Mouse (Mus musculus) forebrain, embryonic 14.5 days (tissue): ENCODE results near the gene Dexi. TPM values are rescaled to one million over a fixed set of nuclear protein-coding genes. Genes with fewer than 3 reads are reported as not detected.

ENCODE experiments used
- ATAC-seq: fragments of 200-750 bp; cut with Nextera tagmentation; 2 replicates; pipeline ENCODE4 v1.8.0; 2017; ENCODE audit warnings: mild to moderate bottlenecking, moderate library complexity
- DNase-seq: peaks from one replicate; pipeline ENCODE4 v3.0.0-alpha.2; 2015; ENCODE audit warnings: low spot score
- H3K27ac ChIP-seq: fragments of 300-500 bp; sonication (generic); 2 replicates; pipeline ENCODE4 v1.5.1; 2014; ENCODE audit warnings: low read depth, mild to moderate bottlenecking, control low read depth, low read length, moderate library complexity
- H3K27me3 ChIP-seq: fragments of 300-500 bp; sonication (generic); replicated peaks from 2 replicates; pipeline ENCODE4 v1.6.1; 2014; ENCODE audit warnings: low read length, control low read depth, mixed read lengths; ENCODE audit not compliant: control insufficient read depth, insufficient read depth
- H3K36me3 ChIP-seq: fragments of 300-500 bp; sonication (generic); 2 replicates; pipeline ENCODE4 v1.6.1; 2014; ENCODE audit warnings: low read length, control low read depth; ENCODE audit not compliant: control insufficient read depth, insufficient read depth
- H3K4me1 ChIP-seq: fragments of 300-500 bp; sonication (generic); 2 replicates; pipeline ENCODE4 v1.6.1; 2014; ENCODE audit warnings: antibody characterized with exemption, low read length, control low read depth; ENCODE audit not compliant: control insufficient read depth, insufficient read depth
- H3K4me2 ChIP-seq: fragments of 300-500 bp; sonication (generic); 2 replicates; pipeline ENCODE4 v1.6.1; 2014; ENCODE audit warnings: mild to moderate bottlenecking, control low read depth, low read length
- H3K4me3 ChIP-seq: fragments of 300-500 bp; sonication (generic); 2 replicates; pipeline ENCODE4 v1.5.1; 2014; ENCODE audit warnings: low read depth, low read length, control low read depth
- H3K9ac ChIP-seq: fragments of 300-500 bp; sonication (generic); 2 replicates; pipeline ENCODE4 v1.6.1; 2014; ENCODE audit warnings: mild to moderate bottlenecking, low read length, control low read depth, moderate library complexity
- H3K9me3 ChIP-seq: fragments of 300-500 bp; sonication (generic); replicated peaks from 2 replicates; pipeline ENCODE4 v1.6.1; 2016; ENCODE audit warnings: low read length, control low read depth, mixed read lengths; ENCODE audit not compliant: control insufficient read depth
- WGBS: fragments of 180-500 bp; shearing (Covaris S2); extraction: QIAGEN DNeasy Blood & Tissue Kit; methylation state at CpG from one replicate; pipeline ENCODE4 v1.1.7; 2014; 5-methylcytosine and 5-hydroxymethylcytosine counted together
- polyA plus RNA-seq: library from polyadenylated mRNA; unstranded; fragments of >200 nt; fragmentation: Nextera tagmentation; extraction: Ambion mirVana; gene quantifications from 2 replicates; pipeline ENCODE4 v1.2.1, GENCODE M21; 2014

The Dexi gene
- 16.9 and 21.6 TPM in 2 replicates for polyA plus RNA-seq

- peak within 1 kb of the TSS; percentile 55; the same call in 1 of the 2 replicates for H3K27ac ChIP-seq
- H3K36me3 ChIP-seq: no peaks in the 10 kb centered on the region
- H3K9me3 ChIP-seq: no peaks in the 10 kb centered on the region
- H3K4me1 ChIP-seq: peaks cover 39% of the 10 kb centered on the region
- peak within 1 kb of the TSS; percentile 92 for H3K9ac ChIP-seq
- peak; percentile 94 for ATAC-seq
- H3K27me3 ChIP-seq: no peaks in the 10 kb centered on the region
- DNase-seq: peak; percentile 99
- peak within 1 kb of the TSS; percentile 75 for H3K4me2 ChIP-seq
- H3K4me3 ChIP-seq: peak within 1 kb of the TSS; percentile 93
- WGBS: under 1% methylated on average over 61 of the region's 61 CpGs
These were observed at the start of gene Dexi for GRCm38 (mm10) chr16:10542698-10543365. Gene Dexi, minus strand, starts transcription at chr16:10543054.

GRCm38 (mm10) chr16:10586546-10586945, 43.7 kb upstream of the Dexi start:
- WGBS: 91% methylated on average over 3 of the region's 3 CpGs
- H3K27me3 ChIP-seq: no peaks in the 10 kb centered on the region
- H3K4me2 ChIP-seq: no peak overlapping the region
- H3K36me3 ChIP-seq: peaks cover 41% of the 10 kb centered on the region
- peak; percentile 16 for DNase-seq
- no peak overlapping the region for H3K27ac ChIP-seq
- H3K9ac ChIP-seq: no peak overlapping the region
- no peaks in the 10 kb centered on the region for H3K9me3 ChIP-seq
- ATAC-seq: no peak
- no peaks in the 10 kb centered on the region for H3K4me1 ChIP-seq
- no peak overlapping the region for H3K4me3 ChIP-seq

- no peaks in the 10 kb centered on the region for H3K27me3 ChIP-seq
- H3K36me3 ChIP-seq: peaks cover 52% of the 10 kb centered on the region
- no peaks in the 10 kb centered on the region for H3K9me3 ChIP-seq
- 89% methylated on average over 1 of the region's 1 CpGs for WGBS
- no peak overlapping the region for H3K4me2 ChIP-seq
- no peak overlapping the region for H3K4me3 ChIP-seq
- no peaks in the 10 kb centered on the region for H3K4me1 ChIP-seq
- ATAC-seq: no peak
- DNase-seq: no peak
- H3K9ac ChIP-seq: no peak overlapping the region
- H3K27ac ChIP-seq: no peak overlapping the region
These were observed 42.3 kb upstream of the Dexi start for GRCm38 (mm10) chr16:10585165-10585564.

GRCm38 (mm10) chr16:10581234-10581898, 38.5 kb upstream of the Dexi start:
- 88% methylated on average over 2 of the region's 2 CpGs for WGBS
- H3K36me3 ChIP-seq: peaks cover 72% of the 10 kb centered on the region
- no peak overlapping the region for H3K27ac ChIP-seq

GRCm38 (mm10) chr16:10578376-10578775, 35.5 kb upstream of the Dexi start:
- H3K27ac ChIP-seq: no peak overlapping the region
- H3K27me3 ChIP-seq: no peaks in the 10 kb centered on the region
- no peaks in the 10 kb centered on the region for H3K4me1 ChIP-seq
- no peaks in the 10 kb centered on the region for H3K9me3 ChIP-seq
- no peak overlapping the region for H3K9ac ChIP-seq
- DNase-seq (no peak), ATAC-seq (no peak)
- 95% methylated on average over 1 of the region's 1 CpGs for WGBS
- H3K36me3 ChIP-seq: peaks cover 79% of the 10 kb centered on the region
- H3K4me2 ChIP-seq: no peak overlapping the region
- no peak overlapping the region for H3K4me3 ChIP-seq

More at GRCm38 (mm10) chr16:10581234-10581898, 38.5 kb upstream of the Dexi start:
- Histone ChIP-seq H3K9me3 (no peaks in the 10 kb centered on the region), H3K4me2 (no peak overlapping the region), H3K4me3 (no peak overlapping the region), H3K27me3 (no peaks in the 10 kb centered on the region), H3K4me1 (no peaks in the 10 kb centered on the region), H3K9ac (no peak overlapping the region)
- DNase-seq (no peak), ATAC-seq (no peak)

- Histone ChIP-seq H3K36me3 (peaks cover 80% of the 10 kb centered on the region), H3K9me3 (no peaks in the 10 kb centered on the region), H3K4me1 (no peaks in the 10 kb centered on the region), H3K4me2 (no peak overlapping the region), H3K27ac (no peak overlapping the region), H3K27me3 (no peaks in the 10 kb centered on the region), H3K4me3 (no peak overlapping the region), H3K9ac (no peak overlapping the region)
- WGBS: 75% methylated on average over 5 of the region's 5 CpGs
- DNase-seq: no peak
- no peak for ATAC-seq
These were observed 34.7 kb upstream of the Dexi start for GRCm38 (mm10) chr16:10577548-10577947.

GRCm38 (mm10) chr16:10575915-10576314, 33.1 kb upstream of the Dexi start:
- Histone ChIP-seq H3K36me3 (peaks cover 74% of the 10 kb centered on the region), H3K4me2 (no peak overlapping the region), H3K4me3 (no peak overlapping the region), H3K27me3 (no peaks in the 10 kb centered on the region), H3K9me3 (no peaks in the 10 kb centered on the region), H3K27ac (no peak overlapping the region), H3K4me1 (no peaks in the 10 kb centered on the region), H3K9ac (no peak overlapping the region)
- DNase-seq (no peak), ATAC-seq (no peak)
- 92% methylated on average over 4 of the region's 4 CpGs for WGBS

GRCm38 (mm10) chr16:10574936-10575335, 32.1 kb upstream of the Dexi start:
- H3K27ac ChIP-seq: no peak overlapping the region
- no peaks in the 10 kb centered on the region for H3K9me3 ChIP-seq
- peaks cover 69% of the 10 kb centered on the region for H3K36me3 ChIP-seq
- H3K9ac ChIP-seq: no peak overlapping the region
- no peak overlapping the region for H3K4me3 ChIP-seq
- H3K4me2 ChIP-seq: no peak overlapping the region
- no peaks in the 10 kb centered on the region for H3K4me1 ChIP-seq
- no peak for ATAC-seq
- DNase-seq: no peak
- 75% methylated on average over 2 of the region's 2 CpGs for WGBS
- no peaks in the 10 kb centered on the region for H3K27me3 ChIP-seq

- H3K36me3 ChIP-seq: peaks cover 64% of the 10 kb centered on the region
- H3K9ac ChIP-seq: no peak overlapping the region
- DNase-seq (peak; percentile 44), ATAC-seq (no peak)
- H3K4me1 ChIP-seq: no peaks in the 10 kb centered on the region
- H3K27ac ChIP-seq: no peak overlapping the region
- no peaks in the 10 kb centered on the region for H3K9me3 ChIP-seq
- WGBS: 59% methylated on average over 2 of the region's 2 CpGs
- H3K4me2 ChIP-seq: no peak overlapping the region
- H3K4me3 ChIP-seq: no peak overlapping the region
- no peaks in the 10 kb centered on the region for H3K27me3 ChIP-seq
These were observed 29.0 kb upstream of the Dexi start for GRCm38 (mm10) chr16:10571820-10572219.
